Mouse (Mus musculus) MEL (cell line): ENCODE measurements around the gene Fchsd2. TPM values are rescaled to one million over a fixed set of nuclear protein-coding genes. Genes with fewer than 3 reads are reported as not detected.
A peak's percentile ranks its signal among the peaks of the same experiment; 100 is the strongest.

Experiments
- DNase-seq: peaks from one replicate; pipeline ENCODE4 v3.0.0; 2011; ENCODE audit warnings: low read depth, low spot score
- H3K27ac ChIP-seq: 2 replicates; pipeline ENCODE4 v1.5.1; 2012; ENCODE audit warnings: low read depth, mild to moderate bottlenecking, control low read depth, low read length, moderate library complexity; ENCODE audit not compliant: control insufficient read depth
- H3K27me3 ChIP-seq, 2 experiments: fragments of 150-350 bp in 1 of 2; sonication (generic) in 1 of 2; 2 replicates each; pipeline ENCODE4 v1.6.1; 2012; ENCODE audit warnings: low read length in 2 of 2, mild to moderate bottlenecking in 2 of 2, improper control_type of control experiment in 1 of 2, moderate library complexity in 1 of 2; ENCODE audit not compliant: insufficient read depth in 2 of 2, control insufficient read depth in 1 of 2
- H3K36me3 ChIP-seq, 2 experiments: 2 replicates each; pipeline ENCODE4 v1.6.1; 2012 to 2014; ENCODE audit warnings: low read length in 2 of 2, improper control_type of control experiment in 1 of 2, inconsistent platforms in 1 of 2, mild to moderate bottlenecking in 1 of 2; ENCODE audit not compliant: insufficient read depth in 2 of 2, control insufficient read depth in 1 of 2
- H3K4me1 ChIP-seq, 2 experiments: fragments of 150-350 bp in 1 of 2; sonication (generic) in 1 of 2; 2 replicates each; pipeline ENCODE4 v1.6.1; 2012; ENCODE audit warnings: low read length in 2 of 2, improper control_type of control experiment in 1 of 2, mild to moderate bottlenecking in 1 of 2; ENCODE audit not compliant: insufficient read depth in 2 of 2, control insufficient read depth in 1 of 2
- H3K4me3 ChIP-seq, 2 experiments: fragments of 150-350 bp in 1 of 2; sonication (generic) in 1 of 2; 2 replicates each; pipeline ENCODE4 v1.5.1; 2012; ENCODE audit warnings: low read depth in 2 of 2, low read length in 2 of 2, mild to moderate bottlenecking in 2 of 2, moderate library complexity in 2 of 2, control low read depth in 1 of 2, improper control_type of control experiment in 1 of 2; ENCODE audit not compliant: control insufficient read depth in 1 of 2, insufficient read depth in 1 of 2
- H3K79me2 ChIP-seq: 2 replicates; pipeline ENCODE4 v1.6.1; 2012; ENCODE audit warnings: mild to moderate bottlenecking, low read length, moderate library complexity; ENCODE audit not compliant: control insufficient read depth, poor library complexity, insufficient read depth
- H3K9ac ChIP-seq: 2 replicates; pipeline ENCODE4 v1.6.1; 2012; ENCODE audit warnings: low read depth, mild to moderate bottlenecking, control low read depth, low read length, moderate library complexity; ENCODE audit not compliant: control insufficient read depth, poor library complexity, severe bottlenecking
- H3K9me3 ChIP-seq: fragments of 150-350 bp; sonication (generic); replicated peaks from 2 replicates; pipeline ENCODE4 v1.6.1; 2012; ENCODE audit warnings: mild to moderate bottlenecking, low read length, improper control_type of control experiment, moderate library complexity; ENCODE audit not compliant: insufficient read depth
- ELF1 ChIP-seq: IDR thresholded peaks from 2 replicates; pipeline ENCODE4 v1.6.1; 2014; ENCODE audit warnings: low read depth, mild to moderate bottlenecking, inconsistent platforms, low read length, improper control_type of control experiment, moderate library complexity
- ETS1 ChIP-seq: IDR thresholded peaks from 2 replicates; pipeline ENCODE4 v1.6.1; 2012; ENCODE audit warnings: low read depth, mild to moderate bottlenecking, inconsistent platforms, low read length, improper control_type of control experiment, moderate library complexity
- GABPA ChIP-seq: IDR thresholded peaks from 2 replicates; pipeline ENCODE4 v1.6.1; 2012; ENCODE audit warnings: low read depth, mild to moderate bottlenecking, inconsistent platforms, low read length, improper control_type of control experiment, moderate library complexity
- HCFC1 ChIP-seq: IDR thresholded peaks from 2 replicates; pipeline ENCODE4 v1.6.1; 2012; ENCODE audit warnings: low read depth, mild to moderate bottlenecking, inconsistent platforms, low read length, improper control_type of control experiment, moderate library complexity
- JUND ChIP-seq: IDR thresholded peaks from 2 replicates; pipeline ENCODE4 v1.6.1; 2011; ENCODE audit warnings: low read depth, mild to moderate bottlenecking, improper control_type of control experiment, low read length
- MAZ ChIP-seq: IDR thresholded peaks from 2 replicates; pipeline ENCODE4 v1.6.1; 2012; ENCODE audit warnings: low read depth, mild to moderate bottlenecking, inconsistent platforms, low read length, improper control_type of control experiment
- MYC ChIP-seq: IDR thresholded peaks from 2 replicates; pipeline ENCODE4 v1.6.1; 2011; ENCODE audit warnings: low read depth, mild to moderate bottlenecking, low read length, improper control_type of control experiment, moderate library complexity
- NRF1 ChIP-seq: IDR thresholded peaks from 2 replicates; pipeline ENCODE4 v1.6.1; 2014; ENCODE audit warnings: low read depth, mild to moderate bottlenecking, inconsistent platforms, low read length, improper control_type of control experiment, moderate library complexity; ENCODE audit not compliant: poor library complexity, insufficient read depth, severe bottlenecking
- POLR2AphosphoS2 ChIP-seq: IDR thresholded peaks from 2 replicates; pipeline ENCODE4 v1.6.1; 2011; ENCODE audit warnings: low read length, improper control_type of control experiment
- POLR2AphosphoS5 ChIP-seq: IDR thresholded peaks from 2 replicates; pipeline ENCODE4 v1.6.1; 2012; ENCODE audit warnings: low read depth, borderline replicate concordance, mild to moderate bottlenecking, inconsistent platforms, low read length, moderate library complexity, mixed read lengths
- RAD21 ChIP-seq: IDR thresholded peaks from 2 replicates; pipeline ENCODE4 v1.6.1; 2011; ENCODE audit warnings: mild to moderate bottlenecking, low read depth, low read length, improper control_type of control experiment
- RCOR1 ChIP-seq: IDR thresholded peaks from 2 replicates; pipeline ENCODE4 v1.6.1; 2012; ENCODE audit warnings: low read depth, mild to moderate bottlenecking, inconsistent platforms, low read length, improper control_type of control experiment
- USF1 ChIP-seq: IDR thresholded peaks from 2 replicates; pipeline ENCODE4 v1.6.1; 2014; ENCODE audit warnings: low read depth, mild to moderate bottlenecking, inconsistent platforms, low read length, improper control_type of control experiment, moderate library complexity
- ZKSCAN1 ChIP-seq: IDR thresholded peaks from 2 replicates; pipeline ENCODE4 v1.6.1; 2012; ENCODE audit warnings: low read depth, mild to moderate bottlenecking, inconsistent platforms, low read length, improper control_type of control experiment, moderate library complexity
- ZNF384 ChIP-seq: IDR thresholded peaks from 2 replicates; pipeline ENCODE4 v1.6.1; 2012; ENCODE audit warnings: low read depth, mild to moderate bottlenecking, inconsistent platforms, low read length, improper control_type of control experiment
- polyA plus RNA-seq, 2 experiments: library from polyadenylated mRNA; stranded (reverse) in 1 of 2; unstranded in 1 of 2; fragments of >175 nt in 1 of 2; fragments of >200 nt in 1 of 2; gene quantifications; 2 replicates each; pipeline versions ENCODE4 v1.2.1 to v1.2.4; 2012; ENCODE audit warnings: low replicate concordance in 2 of 2, low read depth in 1 of 2; ENCODE audit not compliant: insufficient read length in 2 of 2, insufficient read depth in 1 of 2, missing spikeins in 1 of 2
- total RNA-seq: library from RNA; depleted of rRNA; stranded (reverse); fragments of 300-350 nt; gene quantifications from 2 replicates; pipeline ENCODE4 v1.2.3, GENCODE M21; 2012

Gene Fchsd2
- total and polyA plus RNA-seq, 3 experiments: 3.9 to 6.3 TPM; not detected in 1

- Histone ChIP-seq H3K4me3 (no peak overlapping the region), H3K4me1 (peaks cover 0 to 8% of the 10 kb centered on the region in 2 experiments; a peak in 2 of 4 replicates), H3K36me3 (peaks cover 0 to under 1% of the 10 kb centered on the region in 2 experiments; a peak in 2 of 4 replicates), H3K9ac (no peak overlapping the region), H3K27ac (no peak overlapping the region), H3K27me3 (no peaks in the 10 kb centered on the region; a peak in 2 of 4 replicates), H3K79me2 (no peaks in the 10 kb centered on the region), H3K9me3 (no peaks in the 10 kb centered on the region)
- TF ChIP-seq HCFC1 (no peak), JUND (no peak), ZNF384 (no peak), ETS1 (no peak), NRF1 (no peak), POLR2AphosphoS5 (no peak), MYC (no peak), MAZ (no peak), GABPA (no peak), RCOR1 (no peak), RAD21 (no peak), ZKSCAN1 (no peak), ELF1 (no peak)
- DNase-seq: no peak
Measured at GRCm38 (mm10) chr7:101084816-101085456, 7.7 kb upstream of the Fchsd2 start.

GRCm38 (mm10) chr7:101085779-101086178, 6.9 kb upstream of the Fchsd2 start:
- H3K27me3 ChIP-seq: no peaks in the 10 kb centered on the region; a peak in 2 of 4 replicates
- H3K36me3 ChIP-seq: peaks cover 0 to 4% of the 10 kb centered on the region in 2 experiments; a peak in 2 of 4 replicates
- H3K9ac ChIP-seq: no peak overlapping the region
- no peak for DNase-seq
- H3K79me2 ChIP-seq: no peaks in the 10 kb centered on the region
- H3K4me3 ChIP-seq: no peak overlapping the region
- no peak overlapping the region for H3K27ac ChIP-seq
- H3K9me3 ChIP-seq: no peaks in the 10 kb centered on the region
- TF ChIP-seq POLR2AphosphoS2 (no peak), USF1 (0 out of 2 replicates have a peak, but pooled peaks have one; percentile 36)
- TF ChIP-seq, all 39 proteins: peak for 1
- peaks cover 0 to 11% of the 10 kb centered on the region in 2 experiments; a peak in 2 of 4 replicates for H3K4me1 ChIP-seq
